In the genomic region with DNA sequence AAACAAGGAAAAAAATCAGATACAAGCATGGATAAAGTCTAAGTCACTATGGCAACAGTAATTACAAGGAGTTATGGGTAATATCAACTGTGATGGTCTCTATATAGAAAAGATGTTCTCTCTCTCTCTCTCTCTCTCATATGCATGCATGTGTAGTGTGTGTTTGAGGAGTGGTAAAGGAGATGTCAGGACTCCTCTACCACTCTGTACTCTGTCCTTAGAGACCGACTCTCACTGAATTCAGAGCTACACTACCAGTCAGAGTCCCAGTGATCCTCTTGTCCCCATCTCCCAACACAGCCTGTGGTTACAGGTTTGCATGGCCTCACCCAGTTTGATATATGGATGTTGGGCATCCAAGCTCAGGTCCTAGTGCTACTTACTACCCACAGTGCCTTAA, we compare ENCODE assay signal across 24 mouse cellular contexts.
A peak's percentile ranks its signal among the peaks of the same experiment; 100 is the strongest.
DNase-seq lines count a peak whose midpoint lies in the region; ATAC-seq lines count a peak whose summit lies in the region.
"Had no signal": no experiment of that assay in that cellular context is flagged by ENCODE, and none has a peak within 500 bp of the region (broad histone marks: within the 10 kb centered on the region; RNA-seq: fewer than 3 reads in every experiment).

No protein-coding gene starts in this region.

- no peak overlapping the region for H3K4me2 ChIP-seq in midbrain, embryonic 11.5 days
- no peak overlapping the region for H3K4me2 ChIP-seq in forebrain, embryonic 13.5 days
- no peak overlapping the region for H3K4me2 ChIP-seq in forebrain, embryonic 16.5 days (ENCODE audit: low read length)
- no peak overlapping the region for H3K4me2 ChIP-seq in midbrain, embryonic 16.5 days (ENCODE audit: low read length)
- H3K4me2 ChIP-seq: embryonic facial prominence, embryonic 15.5 days; kidney, embryonic 15.5 days; limb, embryonic 12.5 days; liver, embryonic 11.5 days had no signal

- no peak overlapping the region for H3K9ac ChIP-seq in midbrain, embryonic 11.5 days (ENCODE audit: low read length)
- no peak overlapping the region for H3K9ac ChIP-seq in forebrain, embryonic 13.5 days
- no peak overlapping the region for H3K9ac ChIP-seq in forebrain, embryonic 16.5 days (replicated peaks; ENCODE audit: low read depth, low read length)
- no peak overlapping the region for H3K9ac ChIP-seq in midbrain, embryonic 16.5 days (ENCODE audit: low read depth, low read length)
- H3K9ac ChIP-seq: embryonic facial prominence, embryonic 15.5 days; kidney, embryonic 15.5 days; limb, embryonic 12.5 days had no signal

- H3K9me3 ChIP-seq in midbrain, embryonic 11.5 days (ENCODE audit: control insufficient read depth, low read length), result no peaks in the 10 kb centered on the region
- H3K9me3 ChIP-seq in midbrain, embryonic 10.5 days (replicated peaks), result no peaks in the 10 kb centered on the region
- no peaks in the 10 kb centered on the region for H3K9me3 ChIP-seq in forebrain, embryonic 13.5 days (replicated peaks)
- H3K9me3 ChIP-seq in forebrain, embryonic 16.5 days (ENCODE audit: control insufficient read depth, low read length), result no peaks in the 10 kb centered on the region
- no peaks in the 10 kb centered on the region for H3K9me3 ChIP-seq in midbrain, embryonic 16.5 days (replicated peaks; ENCODE audit: control insufficient read depth, low read length, poor library complexity, severe bottlenecking)
- H3K9me3 ChIP-seq: embryonic facial prominence, embryonic 15.5 days; kidney, embryonic 15.5 days; limb, embryonic 12.5 days had no signal

- H3K4me1 ChIP-seq in midbrain, embryonic 11.5 days (ENCODE audit: control insufficient read depth, insufficient read depth, low read length), result peaks cover 14% of the 10 kb centered on the region; the same call in 1 of the 2 replicates
- H3K4me1 ChIP-seq in midbrain, embryonic 10.5 days, result peaks cover 22% of the 10 kb centered on the region
- H3K4me1 ChIP-seq in forebrain, embryonic 13.5 days, result peaks cover 25% of the 10 kb centered on the region
- peaks cover 13% of the 10 kb centered on the region for H3K4me1 ChIP-seq in forebrain, embryonic 16.5 days (replicated peaks; ENCODE audit: control insufficient read depth, insufficient read depth, low read length)
- peaks cover 13% of the 10 kb centered on the region for H3K4me1 ChIP-seq in midbrain, embryonic 16.5 days (ENCODE audit: control insufficient read depth, insufficient read depth, low read length)
- H3K4me1 ChIP-seq: embryonic facial prominence, embryonic 15.5 days; kidney, embryonic 15.5 days; limb, embryonic 12.5 days had no signal

- DNase-seq in midbrain, embryonic 11.5 days (ENCODE audit: low spot score, missing footprints), result no peak
- DNase-seq in midbrain, embryonic 10.5 days (ENCODE audit: low spot score), result no peak
- DNase-seq in retina, embryonic 14.5 days (ENCODE audit: low spot score), result no peak
- no peak for DNase-seq in thymus, postnatal 0 days (ENCODE audit: low spot score)
- DNase-seq: adrenal gland, postnatal 10 days; cerebellum, adult 8-10 months; cerebellum, postnatal 36 days; embryo, embryonic 11 days; gastrocnemius, postnatal 36 days; kidney, adult 11 months; kidney, postnatal 36 days; lung, adult 18-20 months; lung, postnatal 10 days; right cerebral cortex, adult 18-20 months; thymus, adult 18-20 months; thymus, postnatal 4 days had no signal

- H3K36me3 ChIP-seq in midbrain, embryonic 11.5 days (ENCODE audit: control insufficient read depth, insufficient read depth, low read length), result no peaks in the 10 kb centered on the region
- H3K36me3 ChIP-seq in midbrain, embryonic 10.5 days, result no peaks in the 10 kb centered on the region
- H3K36me3 ChIP-seq in forebrain, embryonic 13.5 days (ENCODE audit: poor library complexity, severe bottlenecking), result no peaks in the 10 kb centered on the region
- H3K36me3 ChIP-seq in forebrain, embryonic 16.5 days (ENCODE audit: control insufficient read depth, insufficient read depth), result no peaks in the 10 kb centered on the region
- H3K36me3 ChIP-seq in midbrain, embryonic 16.5 days (ENCODE audit: control insufficient read depth, insufficient read depth, low read length), result no peaks in the 10 kb centered on the region
- H3K36me3 ChIP-seq: embryonic facial prominence, embryonic 15.5 days; kidney, embryonic 15.5 days; limb, embryonic 12.5 days had no signal

- H3K27ac ChIP-seq in midbrain, embryonic 11.5 days (ENCODE audit: low read depth, low read length), result peak overlapping the region; percentile 11; the same call in 1 of the 2 replicates
- no peak overlapping the region for H3K27ac ChIP-seq in midbrain, embryonic 10.5 days (replicated peaks)
- peak overlapping the region; percentile 40 for H3K27ac ChIP-seq in forebrain, embryonic 13.5 days
- peak overlapping the region; percentile 41 for H3K27ac ChIP-seq in forebrain, embryonic 16.5 days (ENCODE audit: low read length)
- H3K27ac ChIP-seq in midbrain, embryonic 16.5 days (ENCODE audit: low read length), result no peak overlapping the region
- H3K27ac ChIP-seq: embryonic facial prominence, embryonic 15.5 days; kidney, embryonic 15.5 days; limb, embryonic 12.5 days had no signal

- no peak overlapping the region for H3K4me3 ChIP-seq in midbrain, embryonic 11.5 days (ENCODE audit: low read depth, low read length)
- no peak overlapping the region for H3K4me3 ChIP-seq in midbrain, embryonic 10.5 days
- H3K4me3 ChIP-seq in forebrain, embryonic 13.5 days, result no peak overlapping the region
- no peak overlapping the region for H3K4me3 ChIP-seq in forebrain, embryonic 16.5 days (replicated peaks; ENCODE audit: low read length)
- no peak overlapping the region for H3K4me3 ChIP-seq in midbrain, embryonic 16.5 days (ENCODE audit: low read depth, low read length)
- H3K4me3 ChIP-seq: embryonic facial prominence, embryonic 15.5 days; kidney, embryonic 15.5 days; limb, embryonic 12.5 days had no signal

- 59% methylated on average over 1 of the region's 1 CpGs for WGBS in midbrain, embryonic 11.5 days
- WGBS in midbrain, embryonic 10.5 days, result 64% methylated on average over 1 of the region's 1 CpGs
- WGBS in forebrain, embryonic 13.5 days, result 50% methylated on average over 1 of the region's 1 CpGs
- 37% methylated on average over 1 of the region's 1 CpGs for WGBS in forebrain, embryonic 16.5 days
- WGBS in midbrain, embryonic 16.5 days, result 26% methylated on average over 1 of the region's 1 CpGs

- no peaks in the 10 kb centered on the region for H3K27me3 ChIP-seq in midbrain, embryonic 11.5 days (ENCODE audit: control insufficient read depth, insufficient read depth, low read length)
- H3K27me3 ChIP-seq in midbrain, embryonic 10.5 days (ENCODE audit: low read depth, poor library complexity, severe bottlenecking), result no peaks in the 10 kb centered on the region
- no peaks in the 10 kb centered on the region for H3K27me3 ChIP-seq in forebrain, embryonic 13.5 days
- no peaks in the 10 kb centered on the region for H3K27me3 ChIP-seq in forebrain, embryonic 16.5 days (replicated peaks; ENCODE audit: control insufficient read depth, insufficient read depth, low read length)
- H3K27me3 ChIP-seq in midbrain, embryonic 16.5 days (ENCODE audit: control insufficient read depth, insufficient read depth, low read depth, low read length), result no peaks in the 10 kb centered on the region
- H3K27me3 ChIP-seq: embryonic facial prominence, embryonic 15.5 days; kidney, embryonic 15.5 days; limb, embryonic 12.5 days had no signal

- peak; percentile 64 for ATAC-seq in midbrain, embryonic 11.5 days (ENCODE audit: low FRiP score)
- ATAC-seq in forebrain, embryonic 13.5 days, result peak; percentile 46
- peak; percentile 22; the same call in 1 of the 2 replicates for ATAC-seq in forebrain, embryonic 16.5 days
- 0 out of 2 replicates have a peak, but pooled peaks have one; percentile 30 for ATAC-seq in midbrain, embryonic 16.5 days
- ATAC-seq: activated CD4-positive, CD25-positive, alpha-beta regulatory T cell, adult 4 months had no signal

Comparison
In these comparisons a context has a peak if more than half of its experiments do, and no peak if none do; other contexts are left out.
1. H3K27ac ChIP-seq: peak in midbrain, embryonic 11.5 days (single experiment), forebrain, embryonic 13.5 days (single experiment) and forebrain, embryonic 16.5 days (single experiment); none in midbrain, embryonic 10.5 days (single experiment) and midbrain, embryonic 16.5 days (single experiment).
2. Peak in every context shown above with its lines, with median percentiles within 50 percentile points of each other: ATAC-seq.